Mouse (Mus musculus) stomach, postnatal 0 days (tissue): ENCODE measurements around the gene Hoxd12. TPM values are rescaled to one million over a fixed set of nuclear protein-coding genes. Genes with fewer than 3 reads are reported as not detected.

ENCODE experiments used
- ATAC-seq: fragments of 200-750 bp; cut with Nextera tagmentation; 2 replicates; pipeline ENCODE4 v1.8.0; 2017; ENCODE audit not compliant: low FRiP score, low TSS enrichment
- DNase-seq: peaks from one replicate; pipeline ENCODE4 v3.0.0-alpha.2; 2016; ENCODE audit warnings: low spot score
- H3K27ac ChIP-seq: fragments of 300-500 bp; sonication (generic); replicated peaks from 2 replicates; pipeline ENCODE4 v1.5.1; 2014; ENCODE audit warnings: mild to moderate bottlenecking, control low read depth
- H3K27me3 ChIP-seq: fragments of 300-500 bp; sonication (generic); 2 replicates; pipeline ENCODE4 v1.6.1; 2014; ENCODE audit warnings: low read length; ENCODE audit not compliant: control insufficient read depth, insufficient read depth
- H3K36me3 ChIP-seq: fragments of 300-500 bp; sonication (generic); 2 replicates; pipeline ENCODE4 v1.6.1; 2014; ENCODE audit warnings: low read length, mixed read lengths; ENCODE audit not compliant: control insufficient read depth, insufficient read depth
- H3K4me1 ChIP-seq: fragments of 300-500 bp; sonication (generic); replicated peaks from 2 replicates; pipeline ENCODE4 v1.6.1; 2014; ENCODE audit warnings: antibody characterized with exemption; ENCODE audit not compliant: control insufficient read depth, insufficient read depth
- H3K4me2 ChIP-seq: fragments of 300-500 bp; sonication (generic); replicated peaks from 2 replicates; pipeline ENCODE4 v1.6.1; 2014; ENCODE audit warnings: low read depth, mild to moderate bottlenecking, control low read depth, moderate library complexity
- H3K4me3 ChIP-seq: fragments of 300-500 bp; sonication (generic); 2 replicates; pipeline ENCODE4 v1.5.1; 2014; ENCODE audit warnings: low read depth, low read length, control low read depth
- H3K9ac ChIP-seq: fragments of 300-500 bp; sonication (generic); 2 replicates; pipeline ENCODE4 v1.6.1; 2014; ENCODE audit warnings: mild to moderate bottlenecking, low read length, control low read depth, mixed read lengths
- H3K9me3 ChIP-seq: fragments of 300-500 bp; sonication (generic); 2 replicates; pipeline ENCODE4 v1.6.1; 2016; ENCODE audit warnings: low read length; ENCODE audit not compliant: control insufficient read depth
- CTCF ChIP-seq: IDR thresholded peaks from 2 replicates; pipeline ENCODE4 v1.5.1; 2016; ENCODE audit warnings: antibody characterized with exemption, low read depth, mild to moderate bottlenecking, moderate library complexity
- EP300 ChIP-seq: optimal IDR thresholded peaks from 2 replicates; pipeline ENCODE3; 2016; ENCODE audit warnings: antibody characterized with exemption
- WGBS: fragments of 180-500 bp; shearing (Covaris S2); extraction: QIAGEN DNeasy Blood & Tissue Kit; methylation state at CpG from one replicate; pipeline ENCODE4 v1.1.7; 2014; 5-methylcytosine and 5-hydroxymethylcytosine counted together
- polyA plus RNA-seq: library from polyadenylated mRNA; unstranded; fragments of >200 nt; fragmentation: Nextera tagmentation; extraction: Ambion mirVana; gene quantifications from 2 replicates; pipeline ENCODE4 v1.2.1, GENCODE M21; 2015

The Hoxd12 gene
- polyA plus RNA-seq, 1 experiment from 2014 or later = not detected

- no peaks in the 10 kb centered on the region for H3K36me3 ChIP-seq
- DNase-seq = no peak
- H3K4me2 ChIP-seq = peak overlapping the region; percentile 49; the same call in 1 of the 2 replicates
- ATAC-seq = no peak
- peaks cover 33% of the 10 kb centered on the region for H3K27me3 ChIP-seq
- no peak overlapping the region for H3K9ac ChIP-seq
- TF ChIP-seq CTCF (no peak), EP300 (no peak)
- no peaks in the 10 kb centered on the region for H3K4me1 ChIP-seq
- no peak overlapping the region; the same call in 1 of the 2 replicates for H3K4me3 ChIP-seq
- H3K27ac ChIP-seq = no peak overlapping the region
- H3K9me3 ChIP-seq = no peaks in the 10 kb centered on the region
- WGBS = 4% methylated on average over 17 of the region's 17 CpGs
Measured at GRCm38 (mm10) chr2:74699053-74699430, 24.2 kb downstream of the Hoxd12 start.

GRCm38 (mm10) chr2:74699664-74700545 lies 25.1 kb downstream of the Hoxd12 start:
- no peak overlapping the region for H3K27ac ChIP-seq
- no peak for TF ChIP-seq EP300
- TF ChIP-seq CTCF = no peak

DNA sequence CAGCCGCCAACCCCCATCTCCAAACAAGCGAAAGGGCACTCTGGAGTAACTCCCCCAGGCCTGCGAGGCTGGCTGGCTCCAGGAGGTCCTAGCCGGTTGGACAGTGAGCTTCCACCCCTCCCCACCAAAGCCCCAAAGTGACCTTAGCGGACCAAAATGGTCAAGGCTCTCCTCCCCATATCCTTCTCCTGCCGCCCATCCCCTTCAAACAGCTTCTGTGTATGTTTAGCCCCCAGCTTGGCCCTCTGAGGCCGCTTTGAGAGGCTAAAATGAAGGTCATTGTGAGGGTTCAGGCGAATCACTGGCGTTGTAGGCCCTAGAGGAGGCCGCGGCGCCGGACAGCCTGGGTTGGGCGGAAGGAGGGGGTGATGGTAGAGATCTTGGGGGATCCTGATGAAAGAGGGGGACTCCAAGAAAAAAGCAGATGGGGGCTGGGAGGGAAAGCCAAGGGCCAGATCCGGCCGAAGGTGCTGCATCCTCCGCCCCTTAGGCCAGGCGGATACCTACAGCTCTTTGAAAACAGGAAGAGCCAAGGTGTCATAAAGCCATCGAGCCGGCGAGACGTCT lies 25.8 kb downstream of the Hoxd12 start:
- Histone ChIP-seq H3K36me3 (no peaks in the 10 kb centered on the region), H3K9ac (no peak overlapping the region), H3K9me3 (no peaks in the 10 kb centered on the region), H3K27me3 (peaks cover 35% of the 10 kb centered on the region), H3K27ac (no peak overlapping the region), H3K4me3 (no peak overlapping the region), H3K4me1 (no peaks in the 10 kb centered on the region), H3K4me2 (no peak overlapping the region)
- 9% methylated on average over 22 of the region's 22 CpGs for WGBS
- no peak for ATAC-seq
- no peak for TF ChIP-seq EP300
- no peak for DNase-seq

More at GRCm38 (mm10) chr2:74699664-74700545, 25.1 kb downstream of the Hoxd12 start:
- Histone ChIP-seq H3K27me3 (peaks cover 36% of the 10 kb centered on the region), H3K9me3 (no peaks in the 10 kb centered on the region), H3K4me3 (no peak overlapping the region), H3K36me3 (no peaks in the 10 kb centered on the region), H3K4me1 (no peaks in the 10 kb centered on the region), H3K9ac (no peak overlapping the region), H3K4me2 (no peak overlapping the region)
- 8% methylated on average over 23 of the region's 23 CpGs for whole genome bisulfite sequencing
- ATAC-seq (no peak), DNase-seq (no peak)

DNA sequence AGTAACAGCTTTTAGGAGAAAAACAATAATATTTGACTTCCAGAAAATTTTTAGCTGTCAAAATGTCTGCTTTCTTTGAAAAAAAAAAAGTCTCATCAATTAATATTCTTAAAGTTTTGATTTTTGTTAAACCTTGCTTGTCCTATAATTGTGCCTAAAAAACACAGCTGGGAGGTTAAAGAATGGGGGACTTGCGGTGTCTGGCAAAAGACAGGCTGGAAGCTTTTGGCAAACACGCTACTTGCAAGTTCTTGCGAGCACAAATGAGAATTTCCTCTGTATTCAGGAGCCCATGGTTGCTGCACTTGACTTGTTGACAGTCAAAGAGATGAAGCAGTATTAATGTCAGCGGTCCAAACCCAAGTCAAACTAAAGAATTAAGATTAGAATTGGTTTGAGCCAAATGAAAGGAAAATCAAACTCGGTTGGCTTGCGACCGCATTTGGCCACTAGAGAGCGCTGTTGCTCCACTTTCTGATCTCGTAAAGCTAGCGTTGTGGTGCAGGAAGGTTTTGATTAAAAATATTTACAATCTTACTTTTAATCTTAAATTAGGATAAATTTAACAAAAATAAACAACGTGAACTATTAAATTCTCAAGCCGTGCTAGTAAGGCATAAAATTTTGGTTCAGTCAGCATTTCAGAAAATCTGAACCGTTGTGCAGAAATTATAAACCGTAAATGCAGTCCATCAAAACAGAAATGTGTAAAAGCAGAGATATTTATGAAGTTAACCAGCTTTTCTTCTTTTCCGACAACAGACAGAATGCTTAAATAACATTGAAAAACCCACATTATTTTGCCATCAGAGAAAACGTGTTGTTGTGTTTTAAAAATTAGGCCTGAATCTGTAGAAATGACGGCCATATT lies 27.4 kb downstream of the Hoxd12 start:
- no peak for ATAC-seq
- H3K27me3 ChIP-seq = peaks cover 39% of the 10 kb centered on the region

DNA sequence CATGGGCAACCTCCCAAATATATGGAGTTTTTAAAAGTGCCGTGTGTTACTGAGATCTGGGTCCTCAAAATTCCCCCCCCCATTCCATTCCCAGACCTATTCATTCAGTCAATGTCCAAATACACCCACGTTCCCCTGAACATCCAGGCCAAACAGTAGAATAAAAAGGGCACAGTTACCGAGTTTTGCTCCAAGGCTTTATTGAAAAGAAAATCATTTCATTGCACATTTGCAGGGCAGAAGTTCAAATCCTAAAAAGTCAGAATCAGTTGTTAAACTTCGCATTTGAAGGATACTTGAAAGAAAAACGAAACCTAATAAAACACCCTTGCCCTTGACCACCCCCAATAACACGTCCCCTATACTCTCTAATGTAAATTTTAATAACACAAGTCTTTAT lies 28.0 kb downstream of the Hoxd12 start:
- H3K27me3 ChIP-seq = peaks cover 39% of the 10 kb centered on the region
- H3K4me3 ChIP-seq = no peak overlapping the region
- WGBS = 29% methylated on average over 6 of the region's 6 CpGs
- H3K9ac ChIP-seq = no peak overlapping the region
- ATAC-seq (no peak), DNase-seq (no peak)
- H3K9me3 ChIP-seq = no peaks in the 10 kb centered on the region
- no peak for TF ChIP-seq CTCF
- TF ChIP-seq EP300 = no peak
- H3K4me1 ChIP-seq = no peaks in the 10 kb centered on the region
- H3K4me2 ChIP-seq = no peak overlapping the region
- H3K27ac ChIP-seq = no peak overlapping the region
- no peaks in the 10 kb centered on the region for H3K36me3 ChIP-seq

More for the DNA sequence above, 27.4 kb downstream of the Hoxd12 start:
- no peak overlapping the region for H3K9ac ChIP-seq
- H3K9me3 ChIP-seq = no peaks in the 10 kb centered on the region
- WGBS = 15% methylated on average over 17 of the region's 17 CpGs
- peak; percentile 92 for TF ChIP-seq CTCF
- no peak for TF ChIP-seq EP300
- H3K36me3 ChIP-seq = no peaks in the 10 kb centered on the region
- H3K4me1 ChIP-seq = no peaks in the 10 kb centered on the region
- H3K4me2 ChIP-seq = no peak overlapping the region
- DNase-seq = peak; percentile 76
- no peak overlapping the region for H3K27ac ChIP-seq
- no peak overlapping the region for H3K4me3 ChIP-seq
